Mouse (Mus musculus) megakaryocyte, embryonic 14.5 days (primary cell): ENCODE measurements around the gene Bag3.

Experiments
- FLI1 ChIP-seq: IDR thresholded peaks from 2 replicates; pipeline ENCODE4 v1.6.1; 2012; ENCODE audit warnings: low read length, inconsistent platforms, mixed read lengths
- GATA1 ChIP-seq: IDR thresholded peaks from 3 replicates; pipeline ENCODE4 v1.6.1; 2012; ENCODE audit warnings: mixed read lengths, low read length, inconsistent platforms, borderline replicate concordance

DNA sequence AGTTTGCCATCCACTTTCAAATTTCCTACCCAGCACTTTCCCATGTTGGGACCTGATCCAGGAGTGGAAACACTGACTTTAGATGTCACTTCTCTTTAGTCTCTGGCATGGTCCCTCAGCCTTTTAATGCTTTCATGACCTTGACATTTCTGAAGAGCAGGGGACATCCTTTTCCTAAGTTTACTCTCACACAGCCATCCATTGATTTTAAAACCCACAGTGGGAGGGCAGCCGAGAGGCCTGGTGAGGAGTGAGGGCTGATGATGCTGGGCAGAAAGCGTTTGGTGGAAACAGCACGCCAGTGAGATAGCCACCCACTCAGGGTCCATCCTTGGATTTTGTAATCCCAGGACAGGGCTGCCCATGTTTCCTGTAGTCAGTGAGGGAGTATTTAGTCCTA is 20.5 kb downstream of the Bag3 start:
- TF ChIP-seq GATA1 = no peak
- no peak for TF ChIP-seq FLI1
